Mouse (Mus musculus) right cerebral cortex, adult 18-20 months (tissue): ENCODE data around the gene Olfr177.

Source experiments
- DNase-seq: peaks from one replicate; pipeline ENCODE4 v3.0.0; 2022; ENCODE audit warnings: mixed read lengths

The Olfr177 gene

GRCm38 (mm10) chr16:58874668-58875067 is at the start of gene Olfr177:
TSS of gene Olfr177 (minus strand) at chr16:58874768.
- no peak for DNase-seq

GRCm38 (mm10) chr16:58891963-58892362 is 17.4 kb upstream of the Olfr177 start, which contains the start of gene Olfr178:
TSS of gene Olfr178 (minus strand) at chr16:58892063.
- DNase-seq = no peak

- no peak for DNase-seq
Measured at GRCm38 (mm10) chr16:58884416-58884815, 9.8 kb upstream of the Olfr177 start.

- DNase-seq = no peak
Measured at GRCm38 (mm10) chr16:58861479-58861878, 13.1 kb downstream of the Olfr177 start.

- DNase-seq = no peak
Measured at GRCm38 (mm10) chr16:58860032-58860737, 14.4 kb downstream of the Olfr177 start.

- DNase-seq = no peak
Measured at GRCm38 (mm10) chr16:58826732-58827319, 47.7 kb downstream of the Olfr177 start, which contains the start of gene Olfr175-ps1. TSS of gene Olfr175-ps1 (minus strand) at chr16:58826782.
